Mouse (Mus musculus) liver, adult 2 months (tissue): ENCODE data around the gene Amh.

Source experiments
- CTCF ChIP-seq: fragments of 200-500 bp; IDR thresholded peaks from 2 replicates; pipeline ENCODE4 v1.5.1; 2011; ENCODE audit warnings: low read depth, low read length, control low read depth
- POLR2A ChIP-seq: fragments of 200-500 bp; IDR thresholded peaks from 2 replicates; pipeline ENCODE4 v1.6.1; 2011; ENCODE audit warnings: low read length, control low read depth; ENCODE audit not compliant: insufficient read depth; ENCODE audit errors: extremely low read depth

- TF ChIP-seq POLR2A (no peak), CTCF (no peak)
These were observed 48.1 kb upstream of the Amh start for GRCm38 (mm10) chr10:80756967-80757366.
